Mouse (Mus musculus) embryonic facial prominence, embryonic 15.5 days (tissue): Measurements from ENCODE around the gene Ppp5c. TPM values are rescaled to one million over a fixed set of nuclear protein-coding genes. Genes with fewer than 3 reads are reported as not detected.

ENCODE experiments used
- ATAC-seq: fragments of 200-750 bp; cut with Nextera tagmentation; 2 replicates; pipeline ENCODE4 v1.8.0; 2017; ENCODE audit warnings: low read depth, moderate TSS enrichment; ENCODE audit not compliant: insufficient number of reproducible peaks, low FRiP score, low TSS enrichment
- H3K27ac ChIP-seq: fragments of 300-500 bp; sonication (generic); replicated peaks from 2 replicates; pipeline ENCODE4 v1.5.1; 2015; ENCODE audit warnings: mild to moderate bottlenecking, inconsistent platforms
- H3K27me3 ChIP-seq: fragments of 300-500 bp; sonication (generic); 2 replicates; pipeline ENCODE4 v1.6.1; 2015; ENCODE audit warnings: inconsistent platforms
- H3K36me3 ChIP-seq: fragments of 300-500 bp; sonication (generic); 2 replicates; pipeline ENCODE4 v1.6.1; 2015; ENCODE audit warnings: mild to moderate bottlenecking, inconsistent platforms
- H3K4me1 ChIP-seq: fragments of 300-500 bp; sonication (generic); 2 replicates; pipeline ENCODE4 v1.6.1; 2015; ENCODE audit warnings: inconsistent platforms
- H3K4me2 ChIP-seq: fragments of 300-500 bp; sonication (generic); replicated peaks from 2 replicates; pipeline ENCODE4 v1.6.1; 2015; ENCODE audit warnings: mild to moderate bottlenecking, inconsistent platforms
- H3K4me3 ChIP-seq: fragments of 300-500 bp; sonication (generic); replicated peaks from 2 replicates; pipeline ENCODE4 v1.5.1; 2015; ENCODE audit warnings: mild to moderate bottlenecking, inconsistent platforms
- H3K9ac ChIP-seq: fragments of 300-500 bp; sonication (generic); 2 replicates; pipeline ENCODE4 v1.6.1; 2015; ENCODE audit warnings: inconsistent platforms
- H3K9me3 ChIP-seq: fragments of 300-500 bp; sonication (generic); replicated peaks from 2 replicates; pipeline ENCODE4 v1.6.1; 2016; ENCODE audit warnings: inconsistent platforms
- WGBS: fragments of 180-500 bp; shearing (Covaris S2); methylation state at CpG from one replicate; pipeline ENCODE4 v1.1.7; 2015; 5-methylcytosine and 5-hydroxymethylcytosine counted together
- polyA plus RNA-seq: library from polyadenylated mRNA; unstranded; fragments of >200 nt; fragmentation: Nextera tagmentation; extraction: Ambion mirVana; gene quantifications from 2 replicates; pipeline ENCODE4 v1.2.1, GENCODE M21; 2015

Gene Ppp5c
- polyA plus RNA-seq, 1 experiment from 2014 or later: 113 TPM

- Histone ChIP-seq H3K27me3 (no peaks in the 10 kb centered on the region), H3K4me2 (peak overlapping the region; percentile 75), H3K4me3 (peak overlapping the region; percentile 88), H3K4me1 (peaks cover 37% of the 10 kb centered on the region), H3K36me3 (peaks cover 36% of the 10 kb centered on the region), H3K9ac (no peak overlapping the region), H3K27ac (peak overlapping the region; percentile 63), H3K9me3 (no peaks in the 10 kb centered on the region)
- ATAC-seq: no peak
- WGBS: 42% methylated on average over 4 of the region's 4 CpGs
Measured at GRCm38 (mm10) chr7:17025505-17025894, 2.2 kb downstream of the Ppp5c start.

GRCm38 (mm10) chr7:17024814-17025504, 2.8 kb downstream of the Ppp5c start:
- peaks cover 36% of the 10 kb centered on the region for H3K36me3 ChIP-seq
- no peak overlapping the region for H3K4me3 ChIP-seq
- H3K4me2 ChIP-seq: peak overlapping the region; percentile 75

GRCm38 (mm10) chr7:17024141-17024540, 3.6 kb downstream of the Ppp5c start:
- Histone ChIP-seq H3K27me3 (no peaks in the 10 kb centered on the region), H3K4me3 (no peak overlapping the region), H3K9ac (no peak overlapping the region), H3K9me3 (no peaks in the 10 kb centered on the region), H3K27ac (peak overlapping the region; percentile 63), H3K36me3 (peaks cover 44% of the 10 kb centered on the region), H3K4me1 (peaks cover 37% of the 10 kb centered on the region), H3K4me2 (peak overlapping the region; percentile 75; the same call in 1 of the 2 replicates)
- no peak for ATAC-seq
- WGBS: 85% methylated on average over 6 of the region's 6 CpGs

More at GRCm38 (mm10) chr7:17024814-17025504, 2.8 kb downstream of the Ppp5c start:
- Histone ChIP-seq H3K9ac (no peak overlapping the region), H3K9me3 (no peaks in the 10 kb centered on the region), H3K27me3 (no peaks in the 10 kb centered on the region), H3K4me1 (peaks cover 37% of the 10 kb centered on the region), H3K27ac (peak overlapping the region; percentile 63)
- 66% methylated on average over 10 of the region's 10 CpGs for WGBS
- ATAC-seq: no peak

- H3K9ac ChIP-seq: no peak overlapping the region
Measured at GRCm38 (mm10) chr7:17023701-17024100, 4.0 kb downstream of the Ppp5c start.

GRCm38 (mm10) chr7:17022176-17022575, 5.5 kb downstream of the Ppp5c start:
- H3K36me3 ChIP-seq: peaks cover 52% of the 10 kb centered on the region
- 95% methylated on average over 15 of the region's 15 CpGs for WGBS

More at GRCm38 (mm10) chr7:17023701-17024100, 4.0 kb downstream of the Ppp5c start:
- Histone ChIP-seq H3K4me1 (peaks cover 37% of the 10 kb centered on the region), H3K4me2 (peak overlapping the region; percentile 75; the same call in 1 of the 2 replicates), H3K9me3 (no peaks in the 10 kb centered on the region), H3K36me3 (peaks cover 48% of the 10 kb centered on the region), H3K27ac (peak overlapping the region; percentile 63; the same call in 1 of the 2 replicates), H3K27me3 (no peaks in the 10 kb centered on the region), H3K4me3 (no peak overlapping the region)
- no peak for ATAC-seq
- WGBS: 67% methylated on average over 4 of the region's 4 CpGs

GRCm38 (mm10) chr7:17019426-17020166, 8.1 kb downstream of the Ppp5c start:
- peaks cover 32% of the 10 kb centered on the region for H3K4me1 ChIP-seq
- H3K9me3 ChIP-seq: no peaks in the 10 kb centered on the region
- no peak overlapping the region for H3K4me3 ChIP-seq
- WGBS: 86% methylated on average over 7 of the region's 7 CpGs
- H3K4me2 ChIP-seq: no peak overlapping the region
- H3K36me3 ChIP-seq: peaks cover 73% of the 10 kb centered on the region
- no peak overlapping the region for H3K9ac ChIP-seq
- no peaks in the 10 kb centered on the region for H3K27me3 ChIP-seq
- no peak for ATAC-seq
- no peak overlapping the region for H3K27ac ChIP-seq

More at GRCm38 (mm10) chr7:17022176-17022575, 5.5 kb downstream of the Ppp5c start:
- no peaks in the 10 kb centered on the region for H3K27me3 ChIP-seq
- H3K9me3 ChIP-seq: no peaks in the 10 kb centered on the region
- H3K4me3 ChIP-seq: no peak overlapping the region
- H3K4me1 ChIP-seq: peaks cover 49% of the 10 kb centered on the region
- no peak for ATAC-seq
- H3K4me2 ChIP-seq: no peak overlapping the region
- H3K27ac ChIP-seq: no peak overlapping the region
- no peak overlapping the region for H3K9ac ChIP-seq

GRCm38 (mm10) chr7:17017921-17018320, 9.8 kb downstream of the Ppp5c start:
- no peak overlapping the region for H3K4me3 ChIP-seq
- no peak overlapping the region for H3K4me2 ChIP-seq
- no peaks in the 10 kb centered on the region for H3K9me3 ChIP-seq
- no peak for ATAC-seq
- WGBS: 81% methylated on average over 2 of the region's 2 CpGs
- no peaks in the 10 kb centered on the region for H3K27me3 ChIP-seq
- no peak overlapping the region for H3K9ac ChIP-seq
- H3K27ac ChIP-seq: peak overlapping the region; percentile 60; the same call in 1 of the 2 replicates
- peaks cover 84% of the 10 kb centered on the region for H3K36me3 ChIP-seq
- H3K4me1 ChIP-seq: peaks cover 19% of the 10 kb centered on the region

GRCm38 (mm10) chr7:17017036-17017435, 10.7 kb downstream of the Ppp5c start:
- ATAC-seq: peak; percentile 85
- Histone ChIP-seq H3K27ac (peak overlapping the region; percentile 60), H3K27me3 (no peaks in the 10 kb centered on the region), H3K4me1 (peaks cover 19% of the 10 kb centered on the region), H3K4me2 (no peak overlapping the region), H3K4me3 (no peak overlapping the region), H3K9me3 (no peaks in the 10 kb centered on the region), H3K9ac (no peak overlapping the region), H3K36me3 (peaks cover 84% of the 10 kb centered on the region)
- 25% methylated on average over 1 of the region's 1 CpGs for WGBS

GRCm38 (mm10) chr7:17015381-17015780, 12.3 kb downstream of the Ppp5c start:
- no peaks in the 10 kb centered on the region for H3K9me3 ChIP-seq
- H3K9ac ChIP-seq: no peak overlapping the region
- no peak overlapping the region for H3K27ac ChIP-seq
- H3K4me3 ChIP-seq: no peak overlapping the region
- no peak overlapping the region for H3K4me2 ChIP-seq
- peaks cover 19% of the 10 kb centered on the region for H3K4me1 ChIP-seq
- H3K36me3 ChIP-seq: peaks cover 84% of the 10 kb centered on the region
- WGBS: 81% methylated on average over 6 of the region's 6 CpGs
- no peaks in the 10 kb centered on the region for H3K27me3 ChIP-seq
- ATAC-seq: no peak

GRCm38 (mm10) chr7:17011909-17012590, 15.7 kb downstream of the Ppp5c start:
- H3K27me3 ChIP-seq: no peaks in the 10 kb centered on the region
- WGBS: 92% methylated on average over 7 of the region's 7 CpGs
- no peak overlapping the region for H3K4me2 ChIP-seq
- H3K27ac ChIP-seq: no peak overlapping the region
- no peak overlapping the region for H3K4me3 ChIP-seq
- no peaks in the 10 kb centered on the region for H3K9me3 ChIP-seq
- no peak for ATAC-seq
- H3K9ac ChIP-seq: no peak overlapping the region
- peaks cover 96% of the 10 kb centered on the region for H3K36me3 ChIP-seq
- H3K4me1 ChIP-seq: peaks cover 7% of the 10 kb centered on the region

- no peak overlapping the region for H3K9ac ChIP-seq
- H3K27ac ChIP-seq: no peak overlapping the region
- peaks cover 100% of the 10 kb centered on the region for H3K36me3 ChIP-seq
- ATAC-seq: no peak
- H3K4me1 ChIP-seq: no peaks in the 10 kb centered on the region
- no peak overlapping the region for H3K4me2 ChIP-seq
- no peaks in the 10 kb centered on the region for H3K27me3 ChIP-seq
- H3K4me3 ChIP-seq: no peak overlapping the region
- H3K9me3 ChIP-seq: no peaks in the 10 kb centered on the region
- WGBS: 88% methylated on average over 5 of the region's 5 CpGs
Measured at GRCm38 (mm10) chr7:17010010-17010347, 17.7 kb downstream of the Ppp5c start.
